Mouse (Mus musculus) neural tube, embryonic 11.5 days (tissue): ENCODE results near the gene Ism2. TPM values are rescaled to one million over a fixed set of nuclear protein-coding genes. Genes with fewer than 3 reads are reported as not detected.
A peak's percentile ranks its signal among the peaks of the same experiment; 100 is the strongest.

ENCODE experiments used
- ATAC-seq: fragments of 200-750 bp; cut with Nextera tagmentation; 2 replicates; pipeline ENCODE4 v1.8.0; 2017; ENCODE audit warnings: moderate number of reproducible peaks, mild to moderate bottlenecking, moderate TSS enrichment, moderate library complexity; ENCODE audit not compliant: insufficient read depth, low FRiP score, low TSS enrichment
- DNase-seq: peaks from one replicate; pipeline ENCODE4 v3.0.0-alpha.2; 2015; ENCODE audit warnings: low spot score
- H3K27ac ChIP-seq: fragments of 300-500 bp; sonication (generic); 2 replicates; pipeline ENCODE4 v1.5.1; 2014; ENCODE audit warnings: low read depth, mild to moderate bottlenecking, low read length
- H3K27me3 ChIP-seq: fragments of 300-500 bp; sonication (generic); 2 replicates; pipeline ENCODE4 v1.6.1; 2014; ENCODE audit warnings: mild to moderate bottlenecking, low read length, mixed read lengths; ENCODE audit not compliant: control insufficient read depth, insufficient read depth
- H3K36me3 ChIP-seq: fragments of 300-500 bp; sonication (generic); 2 replicates; pipeline ENCODE4 v1.6.1; 2014; ENCODE audit warnings: mild to moderate bottlenecking, low read length, moderate library complexity, mixed read lengths; ENCODE audit not compliant: control insufficient read depth, insufficient read depth
- H3K4me1 ChIP-seq: fragments of 300-500 bp; sonication (generic); 2 replicates; pipeline ENCODE4 v1.6.1; 2014; ENCODE audit warnings: low read length, mixed read lengths; ENCODE audit not compliant: control insufficient read depth, insufficient read depth
- H3K4me2 ChIP-seq: fragments of 300-500 bp; sonication (generic); 2 replicates; pipeline ENCODE4 v1.6.1; 2014; ENCODE audit warnings: low read depth, mild to moderate bottlenecking, moderate library complexity
- H3K4me3 ChIP-seq: fragments of 300-500 bp; sonication (generic); 2 replicates; pipeline ENCODE4 v1.5.1; 2014; ENCODE audit warnings: low read depth, low read length
- H3K9ac ChIP-seq: fragments of 300-500 bp; sonication (generic); 2 replicates; pipeline ENCODE4 v1.6.1; 2014; ENCODE audit warnings: mild to moderate bottlenecking, low read length
- H3K9me3 ChIP-seq: fragments of 300-500 bp; sonication (generic); 2 replicates; pipeline ENCODE4 v1.6.1; 2016; ENCODE audit warnings: low read length; ENCODE audit not compliant: control insufficient read depth
- WGBS: fragments of 180-500 bp; shearing (Covaris S2); extraction: QIAGEN DNeasy Blood & Tissue Kit; methylation state at CpG from one replicate; pipeline ENCODE4 v1.1.7; 2014; 5-methylcytosine and 5-hydroxymethylcytosine counted together
- polyA plus RNA-seq: library from polyadenylated mRNA; unstranded; fragments of >200 nt; fragmentation: Nextera tagmentation; extraction: Ambion mirVana; gene quantifications from 2 replicates; pipeline ENCODE4 v1.2.1, GENCODE M21; 2014

The Ism2 gene
- polyA plus RNA-seq, 1 experiment from 2014 or later: 0.94 TPM

- H3K36me3 ChIP-seq: no peaks in the 10 kb centered on the region
- no peak for ATAC-seq
- H3K27ac ChIP-seq: no peak overlapping the region
- no peaks in the 10 kb centered on the region for H3K4me1 ChIP-seq
- H3K4me2 ChIP-seq: no peak overlapping the region
- H3K9me3 ChIP-seq: no peaks in the 10 kb centered on the region
- H3K9ac ChIP-seq: no peak overlapping the region
- DNase-seq: no peak
- no peak overlapping the region for H3K4me3 ChIP-seq
- no peaks in the 10 kb centered on the region for H3K27me3 ChIP-seq
- WGBS: 49% methylated on average over 13 of the region's 13 CpGs
Observed at GRCm38 (mm10) chr12:87305767-87306583, 6.5 kb upstream of the Ism2 start.

- Histone ChIP-seq H3K9me3 (no peaks in the 10 kb centered on the region), H3K36me3 (no peaks in the 10 kb centered on the region), H3K27ac (no peak overlapping the region), H3K4me2 (no peak overlapping the region), H3K9ac (no peak overlapping the region), H3K27me3 (peaks cover 22% of the 10 kb centered on the region), H3K4me3 (no peak overlapping the region), H3K4me1 (no peaks in the 10 kb centered on the region)
- WGBS: 56% methylated on average over 4 of the region's 4 CpGs
- no peak for DNase-seq
- ATAC-seq: no peak
Observed at GRCm38 (mm10) chr12:87301189-87301588, 1.7 kb upstream of the Ism2 start.

- ATAC-seq (no peak; the same call in 1 of the 2 replicates), DNase-seq (no peak)
- Histone ChIP-seq H3K36me3 (no peaks in the 10 kb centered on the region), H3K27me3 (peaks cover 22% of the 10 kb centered on the region), H3K4me2 (peak overlapping the region; percentile 97), H3K9ac (peak overlapping the region; percentile 70; the same call in 1 of the 2 replicates), H3K27ac (no peak overlapping the region), H3K4me1 (no peaks in the 10 kb centered on the region), H3K9me3 (no peaks in the 10 kb centered on the region), H3K4me3 (peak overlapping the region; percentile 67)
- under 1% methylated on average over 9 of the region's 9 CpGs for WGBS
Observed at GRCm38 (mm10) chr12:87300441-87300690, 861 bp upstream of the Ism2 start.

- H3K27me3 ChIP-seq: peaks cover 22% of the 10 kb centered on the region
- H3K36me3 ChIP-seq: no peaks in the 10 kb centered on the region
- H3K9me3 ChIP-seq: no peaks in the 10 kb centered on the region
- no peak overlapping the region for H3K27ac ChIP-seq
- ATAC-seq (no peak), DNase-seq (no peak)
- 7% methylated on average over 29 of the region's 29 CpGs for WGBS
- H3K4me1 ChIP-seq: no peaks in the 10 kb centered on the region
- peak overlapping the region; percentile 97 for H3K4me2 ChIP-seq
- peak overlapping the region; percentile 67 for H3K4me3 ChIP-seq
- H3K9ac ChIP-seq: peak overlapping the region; percentile 70
Observed at GRCm38 (mm10) chr12:87299037-87299656, 358 bp downstream of the Ism2 start.

GRCm38 (mm10) chr12:87293934-87294333 is 5.6 kb downstream of the Ism2 start:
- no peaks in the 10 kb centered on the region for H3K9me3 ChIP-seq
- DNase-seq (no peak), ATAC-seq (no peak)
- H3K4me1 ChIP-seq: no peaks in the 10 kb centered on the region
- H3K27me3 ChIP-seq: peaks cover 5% of the 10 kb centered on the region; the same call in 1 of the 2 replicates
- H3K4me3 ChIP-seq: no peak overlapping the region
- no peak overlapping the region for H3K4me2 ChIP-seq
- no peaks in the 10 kb centered on the region for H3K36me3 ChIP-seq
- H3K9ac ChIP-seq: no peak overlapping the region
- WGBS: 74% methylated on average over 6 of the region's 6 CpGs
- H3K27ac ChIP-seq: no peak overlapping the region

- no peaks in the 10 kb centered on the region for H3K27me3 ChIP-seq
- no peaks in the 10 kb centered on the region for H3K36me3 ChIP-seq
- 95% methylated on average over 5 of the region's 5 CpGs for WGBS
Observed at GRCm38 (mm10) chr12:87289100-87289499, 10.4 kb downstream of the Ism2 start.

GRCm38 (mm10) chr12:87284726-87285125 is 14.8 kb downstream of the Ism2 start:
- 84% methylated on average over 5 of the region's 5 CpGs for WGBS
- H3K9ac ChIP-seq: no peak overlapping the region
- no peak overlapping the region for H3K4me3 ChIP-seq
- no peak overlapping the region for H3K27ac ChIP-seq
- no peaks in the 10 kb centered on the region for H3K9me3 ChIP-seq
- DNase-seq (no peak), ATAC-seq (no peak)
- no peaks in the 10 kb centered on the region for H3K27me3 ChIP-seq
- H3K4me2 ChIP-seq: no peak overlapping the region
- H3K4me1 ChIP-seq: no peaks in the 10 kb centered on the region
- no peaks in the 10 kb centered on the region for H3K36me3 ChIP-seq

More at GRCm38 (mm10) chr12:87289100-87289499, 10.4 kb downstream of the Ism2 start:
- Histone ChIP-seq H3K4me3 (no peak overlapping the region), H3K4me1 (no peaks in the 10 kb centered on the region), H3K27ac (no peak overlapping the region), H3K9me3 (no peaks in the 10 kb centered on the region), H3K4me2 (no peak overlapping the region), H3K9ac (no peak overlapping the region)
- ATAC-seq (no peak), DNase-seq (no peak)

GRCm38 (mm10) chr12:87284268-87284667 is 15.2 kb downstream of the Ism2 start:
- Histone ChIP-seq H3K4me2 (no peak overlapping the region), H3K4me1 (no peaks in the 10 kb centered on the region), H3K27ac (no peak overlapping the region), H3K27me3 (no peaks in the 10 kb centered on the region), H3K36me3 (no peaks in the 10 kb centered on the region), H3K9me3 (no peaks in the 10 kb centered on the region), H3K4me3 (no peak overlapping the region), H3K9ac (no peak overlapping the region)
- DNase-seq (no peak), ATAC-seq (no peak)
- 78% methylated on average over 4 of the region's 4 CpGs for WGBS

GRCm38 (mm10) chr12:87283706-87284105 is 15.8 kb downstream of the Ism2 start:
- Histone ChIP-seq H3K9me3 (no peaks in the 10 kb centered on the region), H3K27me3 (no peaks in the 10 kb centered on the region), H3K4me2 (no peak overlapping the region), H3K9ac (no peak overlapping the region), H3K4me3 (no peak overlapping the region), H3K4me1 (no peaks in the 10 kb centered on the region), H3K36me3 (no peaks in the 10 kb centered on the region), H3K27ac (no peak overlapping the region)
- 72% methylated on average over 7 of the region's 7 CpGs for WGBS
- DNase-seq (no peak), ATAC-seq (no peak)
